Mouse (Mus musculus): Measurements from ENCODE around the gene Bicd1. TPM values are rescaled to one million over a fixed set of nuclear protein-coding genes. Genes with fewer than 3 reads are reported as not detected.
"Not testable (repeated sequence)": the region's sequence is repeated elsewhere in the genome, so short reads cannot be mapped to it uniquely, and the experiment has no call there.

The Bicd1 gene
- polyA plus RNA-seq, 1 experiment from 2014 or later, result 6.8 TPM

- no peak overlapping the region for H3K27ac ChIP-seq
- TF ChIP-seq CTCF (IDR thresholded peaks at IDR 0.05; ENCODE audit: low read depth), result no peak
- no peak overlapping the region for H3K9ac ChIP-seq (ENCODE audit: low read depth, low read length)
- no peaks in the 10 kb centered on the region for H3K27me3 ChIP-seq (ENCODE audit: insufficient read depth, low read length)
- ATAC-seq (replicated peaks; ENCODE audit: low FRiP score, low read depth), result 0 out of 2 replicates have a peak, but pooled peaks have one; percentile 66
- no peak overlapping the region for H3K4me3 ChIP-seq (replicated peaks; ENCODE audit: low read depth, low read length)
- H3K4me1 ChIP-seq (replicated peaks; ENCODE audit: insufficient read depth, low read length), result no peaks in the 10 kb centered on the region
- no peaks in the 10 kb centered on the region for H3K9me3 ChIP-seq (replicated peaks; ENCODE audit: low read length)
- H3K4me2 ChIP-seq (ENCODE audit: low read length), result no peak overlapping the region
- DNase-seq (ENCODE audit: low spot score), result peak; percentile 40
- 34% methylated on average over 10 of the region's 10 CpGs for WGBS
- H3K36me3 ChIP-seq (ENCODE audit: insufficient read depth, low read length), result no peaks in the 10 kb centered on the region
These were observed 37.2 kb downstream of the Bicd1 start for GRCm38 (mm10) chr6:149445854-149446253.

DNA sequence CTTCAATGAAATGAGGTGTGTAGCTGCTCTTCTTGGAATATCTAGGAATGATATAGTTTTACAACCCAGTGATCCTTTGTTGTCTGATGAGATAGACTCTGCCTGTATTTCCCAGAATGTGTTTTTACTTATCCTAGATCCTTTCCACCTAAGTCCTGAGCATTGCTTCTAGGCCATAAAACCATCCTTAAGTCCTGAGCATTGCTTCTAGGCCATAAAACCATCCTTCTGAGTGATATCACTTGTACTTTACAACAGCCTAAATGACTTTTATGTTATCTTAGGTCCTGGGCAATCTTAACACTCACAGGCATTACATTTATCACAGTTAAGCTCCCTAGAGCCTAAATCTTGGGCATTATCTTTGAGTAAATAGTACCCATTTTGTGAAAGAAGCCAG is 48.6 kb downstream of the Bicd1 start:
- Histone ChIP-seq H3K4me2 (ENCODE audit: low read length) (no peak overlapping the region), H3K27me3 (ENCODE audit: insufficient read depth, low read length) (no peaks in the 10 kb centered on the region), H3K9ac (ENCODE audit: low read depth, low read length) (no peak overlapping the region), H3K27ac (no peak overlapping the region), H3K4me1 (replicated peaks; ENCODE audit: insufficient read depth, low read length) (no peaks in the 10 kb centered on the region), H3K4me3 (replicated peaks; ENCODE audit: low read depth, low read length) (no peak overlapping the region), H3K9me3 (replicated peaks; ENCODE audit: low read length) (no peaks in the 10 kb centered on the region), H3K36me3 (ENCODE audit: insufficient read depth, low read length) (no peaks in the 10 kb centered on the region)
- TF ChIP-seq CTCF (IDR thresholded peaks at IDR 0.05; ENCODE audit: low read depth), result no peak
- ATAC-seq (replicated peaks; ENCODE audit: low FRiP score, low read depth), result no peak
- DNase-seq (ENCODE audit: low spot score), result no peak

GRCm38 (mm10) chr6:149460971-149461370 is 52.3 kb downstream of the Bicd1 start:
- Histone ChIP-seq H3K27me3 (ENCODE audit: insufficient read depth, low read length) (no peaks in the 10 kb centered on the region), H3K36me3 (ENCODE audit: insufficient read depth, low read length) (no peaks in the 10 kb centered on the region), H3K4me3 (replicated peaks; ENCODE audit: low read depth, low read length) (no peak overlapping the region), H3K27ac (no peak overlapping the region), H3K9me3 (replicated peaks; ENCODE audit: low read length) (no peaks in the 10 kb centered on the region), H3K4me1 (replicated peaks; ENCODE audit: insufficient read depth, low read length) (no peaks in the 10 kb centered on the region), H3K4me2 (ENCODE audit: low read length) (no peak overlapping the region), H3K9ac (ENCODE audit: low read depth, low read length) (no peak overlapping the region)
- ATAC-seq (replicated peaks; ENCODE audit: low FRiP score, low read depth), result no peak
- TF ChIP-seq CTCF (IDR thresholded peaks at IDR 0.05; ENCODE audit: low read depth), result no peak
- DNase-seq (ENCODE audit: low spot score), result no peak
- 15% methylated on average over 1 of the region's 1 CpGs for WGBS

DNA sequence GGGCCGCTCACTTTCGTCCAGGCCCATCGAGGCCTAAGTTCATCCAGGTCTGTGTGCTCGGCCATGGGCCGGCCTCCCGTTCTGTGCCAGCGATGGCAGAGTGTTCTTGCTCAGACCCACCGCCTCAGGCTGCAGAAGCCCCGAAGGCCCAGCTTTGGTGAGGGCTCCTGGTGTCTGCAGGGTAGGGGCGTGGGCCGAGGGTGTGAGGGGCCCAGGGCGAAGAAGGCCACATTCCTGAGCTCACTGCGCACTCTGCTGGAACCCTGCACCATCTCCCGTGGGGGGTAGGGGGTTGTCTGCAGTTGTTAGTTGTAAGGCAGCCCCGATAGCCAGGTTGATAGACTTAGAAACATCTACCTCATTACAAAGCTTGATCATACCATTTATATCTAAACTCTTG is 62.8 kb downstream of the Bicd1 start:
- no peak for DNase-seq (ENCODE audit: low spot score)
- no peaks in the 10 kb centered on the region for H3K9me3 ChIP-seq (replicated peaks; ENCODE audit: low read length)
- no peaks in the 10 kb centered on the region for H3K4me1 ChIP-seq (replicated peaks; ENCODE audit: insufficient read depth, low read length)
- ATAC-seq (replicated peaks; ENCODE audit: low FRiP score, low read depth), result no peak
- H3K9ac ChIP-seq (ENCODE audit: low read depth, low read length), result no peak overlapping the region
- H3K4me2 ChIP-seq (ENCODE audit: low read length), result no peak overlapping the region
- no peak overlapping the region for H3K27ac ChIP-seq
- H3K36me3 ChIP-seq (ENCODE audit: insufficient read depth, low read length), result no peaks in the 10 kb centered on the region
- 80% methylated on average over 15 of the region's 15 CpGs for WGBS
- H3K4me3 ChIP-seq (replicated peaks; ENCODE audit: low read depth, low read length), result no peak overlapping the region
- no peak for TF ChIP-seq CTCF (IDR thresholded peaks at IDR 0.05; ENCODE audit: low read depth)
- no peaks in the 10 kb centered on the region for H3K27me3 ChIP-seq (ENCODE audit: insufficient read depth, low read length)

DNA sequence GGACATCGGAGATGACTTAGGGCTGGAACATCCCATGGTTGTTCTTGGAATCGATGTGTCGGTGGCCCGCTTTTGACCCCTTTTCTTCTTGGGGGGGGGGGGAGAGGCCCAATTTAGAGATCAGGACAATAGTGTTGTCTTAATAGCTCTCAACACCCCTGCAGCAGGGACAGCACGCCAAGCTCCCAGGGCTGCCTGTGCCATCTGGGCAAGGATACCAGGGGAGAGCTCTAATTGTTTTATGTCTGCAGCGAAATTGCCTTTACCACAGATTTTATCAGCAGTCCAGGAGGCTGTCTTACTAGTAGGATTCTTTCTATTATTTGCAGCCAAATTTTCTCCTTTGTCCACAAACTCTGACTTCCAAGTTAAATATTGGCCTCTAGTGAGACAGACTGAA is 63.8 kb downstream of the Bicd1 start:
- ATAC-seq (replicated peaks; ENCODE audit: low FRiP score, low read depth), result not testable (repeated sequence)
- 85% methylated on average over 6 of the region's 6 CpGs for WGBS

GRCm38 (mm10) chr6:149481868-149482267 is 73.2 kb downstream of the Bicd1 start:
- H3K27ac ChIP-seq; H3K9me3 ChIP-seq (replicated peaks; ENCODE audit: low read length); ATAC-seq (replicated peaks; ENCODE audit: low FRiP score, low read depth); H3K9ac ChIP-seq (ENCODE audit: low read depth, low read length); H3K27me3 ChIP-seq (ENCODE audit: insufficient read depth, low read length); H3K4me1 ChIP-seq (replicated peaks; ENCODE audit: insufficient read depth, low read length); DNase-seq (ENCODE audit: low spot score); H3K4me3 ChIP-seq (replicated peaks; ENCODE audit: low read depth, low read length); H3K4me2 ChIP-seq (ENCODE audit: low read length); H3K36me3 ChIP-seq (ENCODE audit: insufficient read depth, low read length): not testable (repeated sequence)
- 92% methylated on average over 5 of the region's 5 CpGs for WGBS

More for the DNA sequence above, 63.8 kb downstream of the Bicd1 start:
- not testable (repeated sequence) for H3K4me2 ChIP-seq (ENCODE audit: low read length); H3K4me3 ChIP-seq (replicated peaks; ENCODE audit: low read depth, low read length); H3K9ac ChIP-seq (ENCODE audit: low read depth, low read length); H3K9me3 ChIP-seq (replicated peaks; ENCODE audit: low read length); H3K27ac ChIP-seq; H3K27me3 ChIP-seq (ENCODE audit: insufficient read depth, low read length); H3K4me1 ChIP-seq (replicated peaks; ENCODE audit: insufficient read depth, low read length); H3K36me3 ChIP-seq (ENCODE audit: insufficient read depth, low read length); DNase-seq (ENCODE audit: low spot score)

- TF ChIP-seq CTCF (IDR thresholded peaks at IDR 0.05; ENCODE audit: low read depth), result no peak
- H3K4me2 ChIP-seq (ENCODE audit: low read length), result no peak overlapping the region
- no peak overlapping the region for H3K27ac ChIP-seq
- H3K4me1 ChIP-seq (replicated peaks; ENCODE audit: insufficient read depth, low read length), result no peaks in the 10 kb centered on the region
- WGBS, result 100% methylated on average over 2 of the region's 2 CpGs
- no peaks in the 10 kb centered on the region for H3K27me3 ChIP-seq (ENCODE audit: insufficient read depth, low read length)
- H3K9me3 ChIP-seq (replicated peaks; ENCODE audit: low read length), result no peaks in the 10 kb centered on the region
- no peaks in the 10 kb centered on the region for H3K36me3 ChIP-seq (ENCODE audit: insufficient read depth, low read length)
- no peak overlapping the region for H3K9ac ChIP-seq (ENCODE audit: low read depth, low read length)
- no peak overlapping the region for H3K4me3 ChIP-seq (replicated peaks; ENCODE audit: low read depth, low read length)
- DNase-seq (ENCODE audit: low spot score), result no peak
- no peak for ATAC-seq (replicated peaks; ENCODE audit: low FRiP score, low read depth)
These were observed 86.0 kb downstream of the Bicd1 start for GRCm38 (mm10) chr6:149494662-149495061.

Measured in kidney, postnatal 0 days (tissue).